ENCODE assay signal across 8 mouse cellular contexts in genomic region chr7:118706051-118706450, GRCm38 (mm10). TPM values are rescaled to one million over a fixed set of nuclear protein-coding genes. Genes with fewer than 3 reads are reported as not detected.
DNase-seq lines count a peak whose midpoint lies in the region; ATAC-seq and TF ChIP-seq lines count a peak whose summit lies in the region.

No protein-coding gene starts in this region.

- H3K36me3 ChIP-seq in heart, embryonic 12.5 days = peaks cover 5% of the 10 kb centered on the region; the same call in 1 of the 2 replicates
- H3K36me3 ChIP-seq in ES-Bruce4 (ENCODE audit: control insufficient read depth, insufficient read depth, low read length, poor library complexity, severe bottlenecking) = no peaks in the 10 kb centered on the region
- H3K36me3 ChIP-seq in forebrain, embryonic 14.5 days (ENCODE audit: control insufficient read depth, insufficient read depth, low read length) = peaks cover 9% of the 10 kb centered on the region; the same call in 1 of the 2 replicates
- peaks cover 11% of the 10 kb centered on the region; the same call in 1 of the 2 replicates for H3K36me3 ChIP-seq in liver, embryonic 15.5 days (replicated peaks)

- peak overlapping the region; percentile 95 for H3K4me2 ChIP-seq in heart, embryonic 12.5 days
- H3K4me2 ChIP-seq in forebrain, embryonic 14.5 days (ENCODE audit: low read length) = peak overlapping the region; percentile 60
- H3K4me2 ChIP-seq in liver, embryonic 15.5 days = peak overlapping the region; percentile 91

- H3K27me3 ChIP-seq in heart, embryonic 12.5 days (replicated peaks) = no peaks in the 10 kb centered on the region
- H3K27me3 ChIP-seq in ES-Bruce4 (ENCODE audit: control insufficient read depth, insufficient read depth, low read length, poor library complexity, severe bottlenecking) = no peaks in the 10 kb centered on the region
- H3K27me3 ChIP-seq in forebrain, embryonic 14.5 days (replicated peaks; ENCODE audit: control insufficient read depth, insufficient read depth, low read length) = no peaks in the 10 kb centered on the region
- no peaks in the 10 kb centered on the region for H3K27me3 ChIP-seq in liver, embryonic 15.5 days

- DNase-seq in heart, postnatal 14 days = no peak
- no peak for DNase-seq in forebrain, embryonic 14.5 days (ENCODE audit: low spot score)
- DNase-seq in adrenal gland, postnatal 36 days = no peak
- DNase-seq in thymus, postnatal 10 days (ENCODE audit: low spot score in 2 of 2) = no peak

- 0 out of 2 replicates have a peak overlapping the region, but pooled peaks have one; percentile 87 for H3K9ac ChIP-seq in heart, embryonic 12.5 days
- H3K9ac ChIP-seq in ES-Bruce4 (ENCODE audit: low read depth, poor library complexity, severe bottlenecking) = 0 out of 2 replicates have a peak overlapping the region, but pooled peaks have one; percentile 54
- 0 out of 2 replicates have a peak overlapping the region, but pooled peaks have one; percentile 93 for H3K9ac ChIP-seq in forebrain, embryonic 14.5 days (ENCODE audit: low read length)
- peak overlapping the region; percentile 91; the same call in 1 of the 2 replicates for H3K9ac ChIP-seq in liver, embryonic 15.5 days

- peak overlapping the region; percentile 75; the same call in 1 of the 2 replicates for H3K27ac ChIP-seq in heart, embryonic 12.5 days (ENCODE audit: poor library complexity, severe bottlenecking)
- H3K27ac ChIP-seq in ES-Bruce4 (ENCODE audit: insufficient read depth, low read length) = peak overlapping the region; percentile 72
- no peak overlapping the region; the same call in 1 of the 2 replicates for H3K27ac ChIP-seq in forebrain, embryonic 14.5 days (ENCODE audit: low read depth, low read length)
- peak overlapping the region; percentile 92; the same call in 1 of the 2 replicates for H3K27ac ChIP-seq in liver, embryonic 15.5 days (replicated peaks)

- TF ChIP-seq EP300 in ES-Bruce4 (IDR thresholded peaks at IDR 0.05; ENCODE audit: insufficient read depth, low read depth, low read length) = no peak

- H3K4me3 ChIP-seq in heart, embryonic 12.5 days = peak overlapping the region; percentile 86
- H3K4me3 ChIP-seq in ES-Bruce4 (ENCODE audit: low read depth, low read length) = no peak overlapping the region
- peak overlapping the region; percentile 92 for H3K4me3 ChIP-seq in forebrain, embryonic 14.5 days (ENCODE audit: low read depth, low read length)
- H3K4me3 ChIP-seq in liver, embryonic 15.5 days (replicated peaks) = peak overlapping the region; percentile 94

- WGBS in heart, embryonic 12.5 days = 55% methylated on average over 6 of the region's 6 CpGs
- 30% methylated on average over 6 of the region's 6 CpGs for WGBS in forebrain, embryonic 14.5 days
- 42% methylated on average over 6 of the region's 6 CpGs for WGBS in liver, embryonic 15.5 days (ENCODE audit: insufficient replicate concordance)

- no peak for TF ChIP-seq POLR2A in ES-Bruce4 (IDR thresholded peaks at IDR 0.05; ENCODE audit: insufficient read depth, low read length)

- TF ChIP-seq CTCF in ES-Bruce4 (IDR thresholded peaks at IDR 0.05; ENCODE audit: low read depth, low read length) = no peak

- intact Hi-C loops in heart, postnatal 14 days (cut with DNase I) = no loop called here

- peaks cover 25% of the 10 kb centered on the region for H3K4me1 ChIP-seq in heart, embryonic 12.5 days (replicated peaks)
- H3K4me1 ChIP-seq in ES-Bruce4 (ENCODE audit: control insufficient read depth, insufficient read depth, low read length) = peaks cover under 1% of the 10 kb centered on the region
- H3K4me1 ChIP-seq in forebrain, embryonic 14.5 days (ENCODE audit: control insufficient read depth, insufficient read depth, low read length) = peaks cover 21% of the 10 kb centered on the region
- peaks cover 53% of the 10 kb centered on the region for H3K4me1 ChIP-seq in liver, embryonic 15.5 days (replicated peaks)

- no peaks in the 10 kb centered on the region for H3K9me3 ChIP-seq in heart, embryonic 12.5 days (replicated peaks)
- H3K9me3 ChIP-seq in ES-Bruce4 (replicated peaks; ENCODE audit: control insufficient read depth, insufficient read depth, low read length, poor library complexity, severe bottlenecking) = no peaks in the 10 kb centered on the region
- no peaks in the 10 kb centered on the region for H3K9me3 ChIP-seq in forebrain, embryonic 14.5 days (replicated peaks; ENCODE audit: control insufficient read depth, low read length)
- H3K9me3 ChIP-seq in liver, embryonic 15.5 days (replicated peaks) = no peaks in the 10 kb centered on the region

- no peak for ATAC-seq in heart, embryonic 12.5 days (ENCODE audit: insufficient number of reproducible peaks, low FRiP score)
- ATAC-seq in forebrain, embryonic 14.5 days = no peak
- ATAC-seq in liver, embryonic 15.5 days (ENCODE audit: insufficient read depth) = no peak
- no peak for ATAC-seq in megakaryocyte-erythroid progenitor cell, adult 5-6 weeks (replicated peaks; ENCODE audit: low FRiP score, low TSS enrichment, poor library complexity, severe bottlenecking)

RNA-seq across cellular contexts. Expression of gene Gde1, which starts 0.5 kb away (rescaled TPM):
- polyA plus RNA-seq in heart, embryonic 12.5 days (2016; fragmentation: Nextera tagmentation; extraction: Ambion mirVana) = 70.1 and 74.6 TPM in 2 replicates
- total RNA-seq in heart, postnatal 14 days (2021) = 10 to 100 TPM; 25.9 to 28.2 TPM
- polyA plus RNA-seq in ES-Bruce4 (2011; ENCODE audit: insufficient read depth, insufficient read length, low read depth, missing spikeins) = 24.7 and 29.9 TPM in 2 replicates
- polyA plus RNA-seq in forebrain, embryonic 14.5 days (2014; fragmentation: Nextera tagmentation; extraction: Ambion mirVana) = 194 and 198 TPM in 2 replicates
- polyA plus RNA-seq in liver, embryonic 15.5 days (2015; fragmentation: Nextera tagmentation; extraction: Ambion mirVana) = 40.9 and 43.1 TPM in 2 replicates
- 100 to 1,000 TPM; 132 to 137 TPM for total RNA-seq in adrenal gland, postnatal 36 days (2021)
- total RNA-seq in megakaryocyte-erythroid progenitor cell, adult 5-6 weeks (2014; fragmentation: Nextera tagmentation) = 30.4 and 54.3 TPM in 2 replicates
- 24.3 and 28.3 TPM in 2 replicates for total RNA-seq in megakaryocyte-erythroid progenitor cell, adult 5-6 weeks (2017)

RNA-seq across cellular contexts. Expression of gene Ccp110, which starts 6.3 kb away (rescaled TPM):
- polyA plus RNA-seq in heart, embryonic 12.5 days (2016; fragmentation: Nextera tagmentation; extraction: Ambion mirVana) = 9.6 and 9.7 TPM in 2 replicates
- 1 to 10 TPM; 3.2 to 3.4 TPM for total RNA-seq in heart, postnatal 14 days (2021)
- 36.0 and 43.8 TPM in 2 replicates for polyA plus RNA-seq in ES-Bruce4 (2011; ENCODE audit: insufficient read depth, insufficient read length, low read depth, missing spikeins)
- polyA plus RNA-seq in forebrain, embryonic 14.5 days (2014; fragmentation: Nextera tagmentation; extraction: Ambion mirVana) = 14.8 and 17.5 TPM in 2 replicates
- 8.4 and 8.5 TPM in 2 replicates for polyA plus RNA-seq in liver, embryonic 15.5 days (2015; fragmentation: Nextera tagmentation; extraction: Ambion mirVana)
- total RNA-seq in adrenal gland, postnatal 36 days (2021) = 1 to 10 TPM; 7.1 to 7.7 TPM
- 21.4 and 49.6 TPM in 2 replicates for total RNA-seq in megakaryocyte-erythroid progenitor cell, adult 5-6 weeks (2014; fragmentation: Nextera tagmentation)
- total RNA-seq in megakaryocyte-erythroid progenitor cell, adult 5-6 weeks (2017) = 27.0 and 37.0 TPM in 2 replicates

RNA-seq across cellular contexts. Expression of gene Vps35l, which starts 34.0 kb away (rescaled TPM):
- polyA plus RNA-seq in heart, embryonic 12.5 days (2016; fragmentation: Nextera tagmentation; extraction: Ambion mirVana) = 55.7 and 55.8 TPM in 2 replicates
- total RNA-seq in heart, postnatal 14 days (2021) = 10 to 100 TPM; 28.2 TPM
- 53.6 and 54.7 TPM in 2 replicates for polyA plus RNA-seq in ES-Bruce4 (2011; ENCODE audit: insufficient read depth, insufficient read length, low read depth, missing spikeins)
- polyA plus RNA-seq in forebrain, embryonic 14.5 days (2014; fragmentation: Nextera tagmentation; extraction: Ambion mirVana) = 91.0 and 95.1 TPM in 2 replicates
- polyA plus RNA-seq in liver, embryonic 15.5 days (2015; fragmentation: Nextera tagmentation; extraction: Ambion mirVana) = 32.9 and 34.0 TPM in 2 replicates
- 10 to 100 TPM; 54.7 to 66.0 TPM for total RNA-seq in adrenal gland, postnatal 36 days (2021)
- 43.7 and 46.6 TPM in 2 replicates for total RNA-seq in megakaryocyte-erythroid progenitor cell, adult 5-6 weeks (2014; fragmentation: Nextera tagmentation)
- 38.9 and 52.9 TPM in 2 replicates for total RNA-seq in megakaryocyte-erythroid progenitor cell, adult 5-6 weeks (2017)
